Mouse (Mus musculus) R1 (cell line): Measurements from ENCODE around the gene C130050O18Rik.

Source experiments
- DNase-seq: peaks from one replicate; pipeline ENCODE4 v3.0.0-alpha.2; 2018; ENCODE audit warnings: low read depth, low spot score

The C130050O18Rik gene

GRCm38 (mm10) chr5:139397359-139397916, 7.6 kb upstream of the C130050O18Rik start:
- no peak for DNase-seq

GRCm38 (mm10) chr5:139397959-139398753, 6.9 kb upstream of the C130050O18Rik start:
- peak; percentile 80 for DNase-seq

- no peak for DNase-seq
Observed at GRCm38 (mm10) chr5:139398786-139399185, 6.3 kb upstream of the C130050O18Rik start.

GRCm38 (mm10) chr5:139399991-139400390, 5.1 kb upstream of the C130050O18Rik start:
- no peak for DNase-seq

- DNase-seq: no peak
Observed at GRCm38 (mm10) chr5:139402106-139402505, 3.0 kb upstream of the C130050O18Rik start.

GRCm38 (mm10) chr5:139403692-139404260, 1.3 kb upstream of the C130050O18Rik start:
- no peak for DNase-seq

- DNase-seq: no peak
Observed at GRCm38 (mm10) chr5:139405478-139405877, 398 bp downstream of the C130050O18Rik start.

GRCm38 (mm10) chr5:139405953-139406352, 873 bp downstream of the C130050O18Rik start:
- no peak for DNase-seq

GRCm38 (mm10) chr5:139407121-139407885, 2.2 kb downstream of the C130050O18Rik start:
- no peak for DNase-seq

- no peak for DNase-seq
Observed at GRCm38 (mm10) chr5:139408511-139408910, 3.4 kb downstream of the C130050O18Rik start.

- no peak for DNase-seq
Observed at GRCm38 (mm10) chr5:139409412-139409811, 4.3 kb downstream of the C130050O18Rik start.

- DNase-seq: no peak
Observed at GRCm38 (mm10) chr5:139410056-139410455, 5.0 kb downstream of the C130050O18Rik start.

- DNase-seq: no peak
Observed at GRCm38 (mm10) chr5:139411117-139411516, 6.0 kb downstream of the C130050O18Rik start.

- no peak for DNase-seq
Observed at GRCm38 (mm10) chr5:139411665-139412314, 6.7 kb downstream of the C130050O18Rik start.

- DNase-seq: no peak
Observed at GRCm38 (mm10) chr5:139413545-139413944, 8.5 kb downstream of the C130050O18Rik start.

- no peak for DNase-seq
Observed at GRCm38 (mm10) chr5:139415001-139415400, 9.9 kb downstream of the C130050O18Rik start.

GRCm38 (mm10) chr5:139416942-139417341, 11.9 kb downstream of the C130050O18Rik start:
- DNase-seq: peak; percentile 80

- DNase-seq: peak; percentile 70
Observed at GRCm38 (mm10) chr5:139417480-139417879, 12.4 kb downstream of the C130050O18Rik start.

GRCm38 (mm10) chr5:139418110-139418509, 13.0 kb downstream of the C130050O18Rik start:
- no peak for DNase-seq

- DNase-seq: no peak
Observed at GRCm38 (mm10) chr5:139418633-139419032, 13.6 kb downstream of the C130050O18Rik start.
